Mouse (Mus musculus): ENCODE results near the gene Hopx. TPM values are rescaled to one million over a fixed set of nuclear protein-coding genes. Genes with fewer than 3 reads are reported as not detected.

Gene Hopx
- total RNA-seq, 2 experiments from 2014 or later, result 1.7 to 2.6 TPM

DNA sequence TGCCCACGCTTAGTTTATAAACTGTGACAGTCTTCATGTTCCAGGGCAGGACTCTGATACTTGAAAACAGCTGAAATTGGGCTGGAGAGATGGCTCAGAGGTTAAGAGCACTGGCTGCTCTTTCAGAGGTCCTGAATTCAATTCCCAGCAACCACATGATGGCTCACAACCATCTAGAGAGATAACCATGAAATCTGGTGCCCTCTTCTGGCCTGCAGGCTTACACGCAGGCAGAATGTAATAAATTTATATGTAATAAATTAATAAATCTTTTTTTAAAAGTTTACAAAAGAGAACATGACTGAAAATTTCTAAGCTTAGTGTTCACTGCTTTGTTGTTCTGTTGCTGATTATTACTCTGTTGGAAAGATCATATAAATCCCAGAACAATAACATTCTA lies 43.9 kb downstream of the Hopx start:
- no peak for DNase-seq

- no peak for DNase-seq
Observed at GRCm38 (mm10) chr5:77067321-77067720, 47.6 kb downstream of the Hopx start.

GRCm38 (mm10) chr5:77061372-77062038 lies 53.4 kb downstream of the Hopx start:
- peak; percentile 63 to 76 for DNase-seq

DNA sequence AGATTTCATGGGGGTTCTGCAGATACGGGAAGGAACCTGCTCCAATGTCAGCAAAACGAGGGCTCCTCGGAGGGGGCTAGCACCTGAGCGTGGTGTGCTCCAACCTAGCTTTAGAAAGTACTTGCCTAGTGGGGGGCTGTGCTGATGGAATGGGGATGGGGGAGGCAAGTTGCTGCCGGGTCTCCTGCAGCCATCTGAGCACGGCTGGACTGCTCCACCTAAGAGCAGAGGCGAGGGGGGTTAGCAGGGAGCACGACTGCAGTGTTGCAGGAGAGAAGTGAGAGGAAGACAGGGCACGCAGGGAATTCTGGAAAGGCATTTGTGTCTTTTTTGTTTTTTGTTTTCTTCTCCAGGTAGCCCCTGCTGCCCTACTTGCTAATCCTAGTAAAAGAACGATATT lies 54.6 kb downstream of the Hopx start:
- DNase-seq, result no peak

DNA sequence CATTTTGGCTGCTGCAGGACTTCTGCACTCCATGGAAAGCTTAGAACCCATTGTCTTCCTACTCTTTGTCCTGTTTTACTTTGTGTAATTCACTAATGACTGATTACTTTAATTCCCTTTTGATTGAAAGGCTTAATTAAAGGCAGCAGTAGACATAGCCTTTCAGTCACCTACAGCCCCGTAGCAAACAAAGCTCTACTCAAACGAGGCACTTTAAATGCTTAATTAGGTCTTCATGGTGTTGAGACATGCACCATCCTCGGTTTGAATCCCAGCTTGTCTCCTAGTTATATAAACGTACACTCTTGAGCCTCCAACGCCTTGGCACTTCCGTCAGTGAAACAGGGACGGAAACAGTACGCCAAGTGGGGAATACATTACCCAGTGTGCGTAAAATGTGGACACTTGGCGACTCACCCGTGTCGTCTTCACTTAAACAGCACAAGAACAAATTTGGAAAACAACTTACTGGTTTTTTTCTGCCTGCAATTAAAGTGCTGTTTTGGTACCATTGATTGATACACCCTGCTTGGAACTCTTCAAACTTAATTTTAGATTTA lies 58.0 kb downstream of the Hopx start:
- no peak for DNase-seq

DNA sequence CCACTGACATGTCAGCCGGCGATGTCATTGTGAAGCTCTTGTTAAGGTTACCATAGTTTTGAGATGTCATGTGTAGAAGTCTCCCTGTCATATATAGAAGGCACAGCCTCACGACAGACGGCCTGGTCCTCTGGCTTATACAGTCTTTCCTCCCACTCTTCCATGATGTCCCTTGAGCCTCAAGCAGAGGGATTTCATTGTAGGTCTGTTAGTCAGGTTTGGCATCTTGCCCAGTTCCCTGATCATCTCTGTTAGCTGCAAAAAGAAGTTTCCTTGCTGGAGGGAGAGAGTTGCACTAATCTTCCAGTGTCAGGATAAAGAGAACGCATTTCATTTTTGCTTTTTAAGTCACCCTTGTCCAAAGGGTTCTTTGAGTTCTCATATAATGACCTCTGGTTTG lies 62.3 kb downstream of the Hopx start:
- no peak for DNase-seq

GRCm38 (mm10) chr5:77044362-77044761 lies 70.6 kb downstream of the Hopx start:
- no peak for DNase-seq

DNA sequence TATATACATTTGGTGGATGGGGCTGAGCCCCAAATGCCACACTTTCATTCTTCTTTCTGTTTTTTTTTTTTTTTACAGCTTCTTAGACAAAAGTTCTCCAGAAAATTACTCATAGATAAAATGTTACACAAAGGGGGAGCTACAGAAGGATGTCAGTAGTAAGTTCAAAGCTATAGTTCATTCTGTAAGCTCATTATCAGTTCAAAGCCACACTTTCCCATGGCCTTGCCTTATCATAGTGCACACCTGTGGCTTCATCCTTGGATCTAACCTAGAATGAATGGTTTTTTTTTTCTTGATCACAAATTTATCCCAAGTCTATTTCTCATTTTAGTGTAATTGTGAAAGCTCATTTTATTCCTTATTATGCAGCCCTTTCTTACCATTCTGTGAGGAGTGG lies 75.5 kb downstream of the Hopx start:
- DNase-seq, result no peak

DNA sequence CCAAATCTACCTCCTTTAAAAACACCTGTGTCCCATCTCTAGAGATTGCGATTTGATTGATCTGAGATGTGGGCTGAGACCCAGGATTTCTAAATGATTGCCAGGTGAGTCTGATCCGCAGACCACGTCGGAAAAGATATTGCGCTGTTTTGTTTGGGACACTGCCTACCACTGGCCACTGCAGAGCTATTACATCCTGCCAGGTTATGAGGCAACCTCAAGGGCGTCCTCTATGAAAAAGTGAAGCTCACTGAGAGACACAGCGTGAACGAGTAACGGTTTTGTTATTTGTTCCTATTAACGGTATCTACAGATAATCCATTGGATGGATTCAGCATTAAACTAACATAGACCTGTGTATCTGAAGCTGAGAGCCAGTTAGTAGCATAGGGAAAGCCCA lies 76.5 kb downstream of the Hopx start:
- DNase-seq, result no peak

Other genes starting within 250 kb of the Hopx start
- 10 to 100 TPM; 14.7 to 16.6 TPM for gene Aasdh, start 209.6 kb downstream of the Hopx start, total RNA-seq (2021)
- gene Paics, start 163.8 kb downstream of the Hopx start, total RNA-seq (2021), result 100 to 1,000 TPM; 174 to 239 TPM
- gene Ppat, start 163.5 kb downstream of the Hopx start, total RNA-seq (2021), result 10 to 100 TPM; 17.9 to 24.7 TPM
- 100 to 1,000 TPM; 151 to 162 TPM for gene Srp72, start 140.4 kb downstream of the Hopx start, total RNA-seq (2021)
- not detected for gene Arl9, start 111.1 kb downstream of the Hopx start, total RNA-seq (2021)
- not detected for gene Thegl, start 99.1 kb downstream of the Hopx start, total RNA-seq (2021)
- under 1 TPM in 1 of 2 experiments, not detected in 1; 0.49 TPM for gene Spink2, start 96.3 kb upstream of the Hopx start, total RNA-seq (2021)
- gene Rest, start 150.4 kb upstream of the Hopx start, total RNA-seq (2021), result 10 to 100 TPM; 24.8 to 26.8 TPM
- 10 to 100 TPM; 26.0 to 30.0 TPM for gene Noa1, start 195.0 kb upstream of the Hopx start, total RNA-seq (2021)
- gene Polr2b, start 195.0 kb upstream of the Hopx start, total RNA-seq (2021), result 10 to 100 TPM; 55.9 to 93.4 TPM

Data from adrenal gland, postnatal 36 days (tissue).